Mouse (Mus musculus): ENCODE results near the gene Fam90a1a. TPM values are rescaled to one million over a fixed set of nuclear protein-coding genes. Genes with fewer than 3 reads are reported as not detected.

Gene Fam90a1a
- polyA plus RNA-seq, 1 experiment, result not detected

- Histone ChIP-seq H3K4me3 (ENCODE audit: insufficient read depth, low read depth, low read length) (no peak overlapping the region), H3K4me1 (ENCODE audit: control insufficient read depth, insufficient read depth, low read length) (no peaks in the 10 kb centered on the region), H3K27ac (ENCODE audit: insufficient read depth, low read depth, low read length) (no peak overlapping the region)
- TF ChIP-seq POLR2A (IDR thresholded peaks at IDR 0.05; ENCODE audit: insufficient read depth, low read depth, low read length) (no peak), CTCF (IDR thresholded peaks at IDR 0.05; ENCODE audit: insufficient read depth, low read depth, low read length) (no peak)
- WGBS, result 4% methylated on average over 9 of the region's 9 CpGs
These were observed 3.2 kb upstream of the Fam90a1a start for GRCm38 (mm10) chr8:21955321-21955720.

GRCm38 (mm10) chr8:21956336-21956735 is 2.2 kb upstream of the Fam90a1a start:
- WGBS, result 86% methylated on average over 3 of the region's 3 CpGs
- Histone ChIP-seq H3K4me3 (ENCODE audit: insufficient read depth, low read depth, low read length) (no peak overlapping the region), H3K27ac (ENCODE audit: insufficient read depth, low read depth, low read length) (no peak overlapping the region), H3K4me1 (ENCODE audit: control insufficient read depth, insufficient read depth, low read length) (no peaks in the 10 kb centered on the region)
- TF ChIP-seq POLR2A (IDR thresholded peaks at IDR 0.05; ENCODE audit: insufficient read depth, low read depth, low read length) (no peak), CTCF (IDR thresholded peaks at IDR 0.05; ENCODE audit: insufficient read depth, low read depth, low read length) (no peak)

GRCm38 (mm10) chr8:21966646-21967045 is 8.1 kb downstream of the Fam90a1a start:
- no peak overlapping the region for H3K4me3 ChIP-seq (ENCODE audit: insufficient read depth, low read depth, low read length)
- no peak overlapping the region for H3K27ac ChIP-seq (ENCODE audit: insufficient read depth, low read depth, low read length)
- 83% methylated on average over 1 of the region's 1 CpGs for WGBS
- H3K4me1 ChIP-seq (ENCODE audit: control insufficient read depth, insufficient read depth, low read length), result no peaks in the 10 kb centered on the region
- TF ChIP-seq CTCF (IDR thresholded peaks at IDR 0.05; ENCODE audit: insufficient read depth, low read depth, low read length) (no peak), POLR2A (IDR thresholded peaks at IDR 0.05; ENCODE audit: insufficient read depth, low read depth, low read length) (no peak)

GRCm38 (mm10) chr8:21969475-21969874 is 11.0 kb downstream of the Fam90a1a start, which contains the start of gene Ccdc70:
Gene Ccdc70, plus strand, starts transcription at chr8:21969775.
- Histone ChIP-seq H3K4me1 (ENCODE audit: control insufficient read depth, insufficient read depth, low read length) (no peaks in the 10 kb centered on the region), H3K27ac (ENCODE audit: insufficient read depth, low read depth, low read length) (no peak within 1 kb of the TSS), H3K4me3 (ENCODE audit: insufficient read depth, low read depth, low read length) (no peak within 1 kb of the TSS)
- TF ChIP-seq CTCF (IDR thresholded peaks at IDR 0.05; ENCODE audit: insufficient read depth, low read depth, low read length) (no peak), POLR2A (IDR thresholded peaks at IDR 0.05; ENCODE audit: insufficient read depth, low read depth, low read length) (no peak)
- 94% methylated on average over 3 of the region's 3 CpGs for WGBS

- 13% methylated on average over 4 of the region's 4 CpGs for WGBS
- Histone ChIP-seq H3K27ac (ENCODE audit: insufficient read depth, low read depth, low read length) (no peak overlapping the region), H3K4me3 (ENCODE audit: insufficient read depth, low read depth, low read length) (no peak overlapping the region), H3K4me1 (ENCODE audit: control insufficient read depth, insufficient read depth, low read length) (no peaks in the 10 kb centered on the region)
- TF ChIP-seq CTCF (IDR thresholded peaks at IDR 0.05; ENCODE audit: insufficient read depth, low read depth, low read length) (no peak), POLR2A (IDR thresholded peaks at IDR 0.05; ENCODE audit: insufficient read depth, low read depth, low read length) (no peak)
These were observed 19.7 kb downstream of the Fam90a1a start for GRCm38 (mm10) chr8:21978193-21978592.

- WGBS, result 53% methylated on average over 8 of the region's 8 CpGs
- TF ChIP-seq CTCF (IDR thresholded peaks at IDR 0.05; ENCODE audit: insufficient read depth, low read depth, low read length) (no peak), POLR2A (IDR thresholded peaks at IDR 0.05; ENCODE audit: insufficient read depth, low read depth, low read length) (no peak)
- Histone ChIP-seq H3K4me1 (ENCODE audit: control insufficient read depth, insufficient read depth, low read length) (no peaks in the 10 kb centered on the region), H3K27ac (ENCODE audit: insufficient read depth, low read depth, low read length) (no peak overlapping the region), H3K4me3 (ENCODE audit: insufficient read depth, low read depth, low read length) (no peak overlapping the region)
These were observed 23.3 kb downstream of the Fam90a1a start for GRCm38 (mm10) chr8:21981664-21982337.

GRCm38 (mm10) chr8:21992184-21992583 is 33.7 kb downstream of the Fam90a1a start:
- WGBS, result 8% methylated on average over 6 of the region's 6 CpGs
- no peaks in the 10 kb centered on the region for H3K4me1 ChIP-seq (ENCODE audit: control insufficient read depth, insufficient read depth, low read length)
- TF ChIP-seq CTCF (IDR thresholded peaks at IDR 0.05; ENCODE audit: insufficient read depth, low read depth, low read length) (peak; percentile 61), POLR2A (IDR thresholded peaks at IDR 0.05; ENCODE audit: insufficient read depth, low read depth, low read length) (no peak)
- H3K27ac ChIP-seq (ENCODE audit: insufficient read depth, low read depth, low read length), result no peak overlapping the region
- no peak overlapping the region for H3K4me3 ChIP-seq (ENCODE audit: insufficient read depth, low read depth, low read length)

- 56% methylated on average over 3 of the region's 3 CpGs for WGBS
- H3K27ac ChIP-seq (ENCODE audit: insufficient read depth, low read depth, low read length), result no peak overlapping the region
- TF ChIP-seq POLR2A (IDR thresholded peaks at IDR 0.05; ENCODE audit: insufficient read depth, low read depth, low read length) (no peak), CTCF (IDR thresholded peaks at IDR 0.05; ENCODE audit: insufficient read depth, low read depth, low read length) (no peak)
- H3K4me3 ChIP-seq (ENCODE audit: insufficient read depth, low read depth, low read length), result no peak overlapping the region
- no peaks in the 10 kb centered on the region for H3K4me1 ChIP-seq (ENCODE audit: control insufficient read depth, insufficient read depth, low read length)
These were observed 36.7 kb downstream of the Fam90a1a start for GRCm38 (mm10) chr8:21995181-21995580.

GRCm38 (mm10) chr8:22004750-22005522 is 46.4 kb downstream of the Fam90a1a start:
- Histone ChIP-seq H3K27ac (ENCODE audit: insufficient read depth, low read depth, low read length) (no peak overlapping the region), H3K4me3 (ENCODE audit: insufficient read depth, low read depth, low read length) (no peak overlapping the region), H3K4me1 (ENCODE audit: control insufficient read depth, insufficient read depth, low read length) (no peaks in the 10 kb centered on the region)
- 81% methylated on average over 14 of the region's 14 CpGs for WGBS
- TF ChIP-seq POLR2A (IDR thresholded peaks at IDR 0.05; ENCODE audit: insufficient read depth, low read depth, low read length) (no peak), CTCF (IDR thresholded peaks at IDR 0.05; ENCODE audit: insufficient read depth, low read depth, low read length) (no peak)
